Mouse (Mus musculus) 3134 (cell line): Measurements from ENCODE around the gene Sec22b.

Experiments
- DNase-seq: peaks from one replicate; pipeline ENCODE4 v3.0.0-alpha.2; 2011; ENCODE audit warnings: low spot score; ENCODE audit not compliant: insufficient read length; ENCODE audit errors: extremely low read depth

Gene Sec22b

GRCm38 (mm10) chr3:97901586-97901985, 596 bp downstream of the Sec22b start:
- no peak for DNase-seq

- no peak for DNase-seq
Measured at GRCm38 (mm10) chr3:97909737-97910136, 8.7 kb downstream of the Sec22b start.

GRCm38 (mm10) chr3:97911093-97911492, 10.1 kb downstream of the Sec22b start:
- no peak for DNase-seq

- no peak for DNase-seq
Measured at GRCm38 (mm10) chr3:97915081-97915480, 14.1 kb downstream of the Sec22b start.

- DNase-seq = no peak
Measured at GRCm38 (mm10) chr3:97918885-97919550, 18.0 kb downstream of the Sec22b start.

GRCm38 (mm10) chr3:97925246-97925645, 24.3 kb downstream of the Sec22b start:
- DNase-seq = no peak

- DNase-seq = no peak
Measured at GRCm38 (mm10) chr3:97927322-97927721, 26.3 kb downstream of the Sec22b start.

GRCm38 (mm10) chr3:97928968-97929858, 28.2 kb downstream of the Sec22b start:
- DNase-seq = peak; percentile 36

GRCm38 (mm10) chr3:97930141-97930786, 29.3 kb downstream of the Sec22b start:
- no peak for DNase-seq

GRCm38 (mm10) chr3:97930787-97931158, 29.8 kb downstream of the Sec22b start:
- DNase-seq = no peak

GRCm38 (mm10) chr3:97931310-97931885, 30.4 kb downstream of the Sec22b start:
- no peak for DNase-seq

- DNase-seq = no peak
Measured at GRCm38 (mm10) chr3:97932131-97932530, 31.1 kb downstream of the Sec22b start.

- no peak for DNase-seq
Measured at GRCm38 (mm10) chr3:97932771-97933170, 31.8 kb downstream of the Sec22b start.

GRCm38 (mm10) chr3:97933251-97933650, 32.3 kb downstream of the Sec22b start:
- no peak for DNase-seq

- DNase-seq = no peak
Measured at GRCm38 (mm10) chr3:97933811-97934210, 32.8 kb downstream of the Sec22b start.

- no peak for DNase-seq
Measured at GRCm38 (mm10) chr3:97934331-97935300, 33.6 kb downstream of the Sec22b start.

GRCm38 (mm10) chr3:97937068-97937944, 36.3 kb downstream of the Sec22b start:
- DNase-seq = no peak

GRCm38 (mm10) chr3:97937945-97938266, 36.9 kb downstream of the Sec22b start:
- DNase-seq = no peak
